Mouse (Mus musculus): Measurements from ENCODE around the gene H3f3a. TPM values are rescaled to one million over a fixed set of nuclear protein-coding genes. Genes with fewer than 3 reads are reported as not detected.

The H3f3a gene
- polyA plus RNA-seq, 1 experiment from 2014 or later: 1,774 TPM

DNA sequence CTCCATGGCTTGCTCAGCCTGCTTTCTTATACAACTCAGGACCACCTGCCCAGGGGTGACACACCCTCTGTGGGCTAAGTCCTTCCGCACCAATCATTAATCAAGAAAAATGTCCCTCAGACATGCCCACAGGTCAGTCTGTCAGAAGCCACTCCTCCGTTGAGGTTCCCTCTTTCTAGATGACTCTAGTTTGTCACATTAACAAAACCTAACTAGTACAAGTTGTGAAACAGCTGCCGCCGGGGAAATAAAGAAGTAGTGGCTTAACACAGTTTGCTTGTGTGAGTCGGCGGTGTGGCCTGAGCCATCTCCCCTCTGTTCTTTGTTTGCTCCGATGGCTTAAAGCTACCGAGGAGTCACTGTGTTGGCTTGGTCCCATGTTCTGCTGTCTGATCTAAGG is 51.1 kb downstream of the H3f3a start:
- H3K27ac ChIP-seq (ENCODE audit: low read length): no peak overlapping the region; the same call in 1 of the 2 replicates
- TF ChIP-seq CTCF (IDR thresholded peaks at IDR 0.05) (no peak), EP300 (IDR thresholded peaks at IDR 0.05) (no peak)
- no peak overlapping the region for H3K9ac ChIP-seq (replicated peaks; ENCODE audit: low read depth)
- no peak overlapping the region for H3K4me3 ChIP-seq (ENCODE audit: low read depth, low read length)
- no peaks in the 10 kb centered on the region for H3K36me3 ChIP-seq (ENCODE audit: insufficient read depth, low read length)
- 0 out of 2 replicates have a peak, but pooled peaks cover 3% of the 10 kb centered on the region for H3K27me3 ChIP-seq (replicated peaks; ENCODE audit: insufficient read depth, low read length)
- WGBS: 64% methylated on average over 8 of the region's 8 CpGs
- H3K9me3 ChIP-seq (ENCODE audit: low read length): no peaks in the 10 kb centered on the region
- H3K4me1 ChIP-seq (ENCODE audit: insufficient read depth, low read depth, low read length): peaks cover 10% of the 10 kb centered on the region; the same call in 1 of the 2 replicates
- DNase-seq (ENCODE audit: low spot score) (no peak), ATAC-seq (peak; percentile 11; the same call in 1 of the 2 replicates)
- H3K4me2 ChIP-seq (replicated peaks; ENCODE audit: low read depth, low read length): no peak overlapping the region

DNA sequence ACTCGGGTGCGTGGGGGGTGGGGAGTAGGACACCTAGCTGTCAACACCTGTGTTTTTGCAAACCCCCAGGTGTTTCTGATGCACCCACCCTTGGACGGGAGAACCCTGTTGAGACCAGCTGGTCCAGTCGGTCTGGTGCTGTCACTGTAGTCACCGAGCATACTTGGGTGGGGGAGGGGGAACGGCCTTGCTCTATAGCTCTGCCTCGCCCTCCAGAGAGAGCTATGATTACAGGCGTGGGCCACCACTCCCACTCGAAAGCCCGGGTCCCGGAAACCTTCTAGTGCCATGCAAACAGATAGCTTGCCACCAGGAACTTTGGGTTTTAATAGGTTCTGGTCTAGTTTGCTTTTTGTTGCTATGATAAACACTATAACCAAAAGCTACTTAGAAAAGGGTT is 51.6 kb downstream of the H3f3a start:
- 55% methylated on average over 11 of the region's 11 CpGs for WGBS
- Histone ChIP-seq H3K9ac (replicated peaks; ENCODE audit: low read depth) (no peak overlapping the region), H3K36me3 (ENCODE audit: insufficient read depth, low read length) (no peaks in the 10 kb centered on the region), H3K4me2 (replicated peaks; ENCODE audit: low read depth, low read length) (no peak overlapping the region), H3K4me1 (ENCODE audit: insufficient read depth, low read depth, low read length) (peaks cover 6% of the 10 kb centered on the region; the same call in 1 of the 2 replicates), H3K4me3 (ENCODE audit: low read depth, low read length) (no peak overlapping the region), H3K27me3 (replicated peaks; ENCODE audit: insufficient read depth, low read length) (0 out of 2 replicates have a peak, but pooled peaks cover 3% of the 10 kb centered on the region), H3K27ac (ENCODE audit: low read length) (no peak overlapping the region), H3K9me3 (ENCODE audit: low read length) (no peaks in the 10 kb centered on the region)
- TF ChIP-seq EP300 (IDR thresholded peaks at IDR 0.05): no peak
- TF ChIP-seq CTCF (IDR thresholded peaks at IDR 0.05): no peak
- peak; percentile 44 for DNase-seq (ENCODE audit: low spot score)
- ATAC-seq: peak; percentile 60

DNA sequence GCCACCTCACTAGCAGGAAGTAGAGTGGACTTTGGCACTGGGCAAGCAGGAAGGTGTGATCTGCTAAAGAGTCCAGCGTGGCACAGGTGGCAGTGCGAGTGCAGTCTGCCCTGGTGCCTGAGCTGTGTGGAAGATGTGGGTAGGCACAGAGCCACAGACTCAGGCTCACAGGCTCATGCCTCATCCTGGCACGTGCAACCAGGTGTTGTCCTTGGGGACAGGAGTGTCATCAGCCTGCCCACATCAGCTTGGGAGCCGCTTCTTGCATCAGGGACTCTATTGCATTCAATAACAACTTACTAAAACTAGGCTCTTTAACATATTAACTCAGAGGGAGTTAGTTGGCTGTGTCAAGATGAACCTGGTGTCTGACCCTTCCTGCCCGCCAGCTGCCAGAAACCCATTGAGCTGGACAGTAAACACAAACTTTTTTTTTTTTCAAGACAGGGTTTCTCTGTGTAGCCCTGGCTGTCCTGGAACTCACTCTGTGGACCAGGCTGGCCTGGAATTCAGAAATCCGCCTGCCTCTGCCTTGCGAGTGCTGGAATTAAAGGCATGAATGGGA is 55.7 kb downstream of the H3f3a start:
- no peak overlapping the region for H3K27ac ChIP-seq (ENCODE audit: low read length)
- no peaks in the 10 kb centered on the region for H3K4me1 ChIP-seq (ENCODE audit: insufficient read depth, low read depth, low read length)
- H3K9ac ChIP-seq (replicated peaks; ENCODE audit: low read depth): no peak overlapping the region
- no peak overlapping the region for H3K4me3 ChIP-seq (ENCODE audit: low read depth, low read length)
- H3K4me2 ChIP-seq (replicated peaks; ENCODE audit: low read depth, low read length): no peak overlapping the region
- no peak for TF ChIP-seq EP300 (IDR thresholded peaks at IDR 0.05)
- no peak for TF ChIP-seq CTCF (IDR thresholded peaks at IDR 0.05)
- WGBS: 80% methylated on average over 7 of the region's 7 CpGs
- H3K27me3 ChIP-seq (replicated peaks; ENCODE audit: insufficient read depth, low read length): no peaks in the 10 kb centered on the region
- H3K36me3 ChIP-seq (ENCODE audit: insufficient read depth, low read length): peaks cover 7% of the 10 kb centered on the region; the same call in 1 of the 2 replicates
- ATAC-seq (no peak), DNase-seq (ENCODE audit: low spot score) (no peak)
- no peaks in the 10 kb centered on the region for H3K9me3 ChIP-seq (ENCODE audit: low read length)

DNA sequence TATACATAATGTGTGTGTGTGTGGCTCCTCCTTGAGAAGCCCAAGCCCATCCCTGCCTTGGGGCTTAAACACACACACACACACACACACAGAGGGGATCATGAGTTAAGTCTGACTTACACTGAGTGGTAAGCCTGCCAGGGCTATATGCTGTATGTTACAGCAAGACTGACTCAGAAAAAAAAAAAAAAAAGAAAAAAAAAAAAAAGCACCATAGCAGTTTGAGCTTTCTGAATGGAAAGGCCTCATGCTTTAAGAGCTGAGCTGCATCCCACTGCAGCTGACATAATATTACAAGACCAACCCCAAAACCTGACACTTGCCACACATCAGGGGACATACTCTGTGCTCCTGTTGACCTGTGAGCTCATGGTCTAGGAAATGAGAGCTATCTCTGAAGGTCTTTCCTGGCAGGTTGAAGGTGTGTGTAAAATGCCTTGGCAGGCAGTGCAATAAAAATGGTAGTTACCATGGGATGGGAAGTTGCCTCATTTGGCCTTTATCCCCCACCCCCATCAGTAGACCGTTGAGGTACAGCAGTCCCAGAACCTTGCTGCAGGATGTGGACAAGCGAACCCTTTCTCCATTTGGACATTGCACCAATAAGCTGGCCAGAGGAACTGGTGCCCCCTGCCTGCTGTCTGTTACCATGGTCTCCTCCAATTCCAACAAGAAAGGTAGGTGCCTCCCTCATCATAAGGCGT is 56.3 kb downstream of the H3f3a start:
- no peaks in the 10 kb centered on the region for H3K27me3 ChIP-seq (replicated peaks; ENCODE audit: insufficient read depth, low read length)
- DNase-seq (ENCODE audit: low spot score) (no peak), ATAC-seq (no peak)
- peaks cover 12% of the 10 kb centered on the region for H3K36me3 ChIP-seq (ENCODE audit: insufficient read depth, low read length)
- H3K9ac ChIP-seq (replicated peaks; ENCODE audit: low read depth): no peak overlapping the region
- no peaks in the 10 kb centered on the region for H3K4me1 ChIP-seq (ENCODE audit: insufficient read depth, low read depth, low read length)
- H3K9me3 ChIP-seq (ENCODE audit: low read length): no peaks in the 10 kb centered on the region
- no peak overlapping the region for H3K27ac ChIP-seq (ENCODE audit: low read length)
- WGBS: 92% methylated on average over 3 of the region's 3 CpGs
- H3K4me2 ChIP-seq (replicated peaks; ENCODE audit: low read depth, low read length): no peak overlapping the region
- TF ChIP-seq EP300 (IDR thresholded peaks at IDR 0.05) (no peak), CTCF (IDR thresholded peaks at IDR 0.05) (peak; percentile 23; the same call in 1 of the 2 replicates)
- H3K4me3 ChIP-seq (ENCODE audit: low read depth, low read length): no peak overlapping the region

DNA sequence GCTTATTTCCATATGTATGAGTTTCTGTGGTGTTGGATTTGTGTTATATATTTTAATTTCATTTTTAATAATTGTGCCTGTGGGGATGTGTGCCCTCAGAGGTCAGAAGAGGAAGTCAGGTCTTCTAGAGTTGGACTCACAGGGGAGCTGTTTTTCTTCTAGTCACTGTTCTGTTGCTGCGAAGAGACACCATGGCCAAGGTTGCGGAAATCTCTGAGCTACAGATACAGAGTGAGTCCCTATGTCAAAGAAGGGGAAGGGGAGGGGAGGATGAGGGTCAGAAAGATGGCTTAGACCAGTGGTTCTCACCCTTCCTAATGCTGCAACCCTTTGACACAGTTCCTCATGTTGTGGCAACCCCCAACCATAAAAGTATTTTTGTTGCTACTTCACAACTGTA is 57.0 kb downstream of the H3f3a start:
- Histone ChIP-seq H3K4me3 (ENCODE audit: low read depth, low read length) (no peak overlapping the region), H3K9me3 (ENCODE audit: low read length) (no peaks in the 10 kb centered on the region), H3K27me3 (replicated peaks; ENCODE audit: insufficient read depth, low read length) (no peaks in the 10 kb centered on the region), H3K36me3 (ENCODE audit: insufficient read depth, low read length) (peaks cover 17% of the 10 kb centered on the region), H3K4me2 (replicated peaks; ENCODE audit: low read depth, low read length) (no peak overlapping the region), H3K4me1 (ENCODE audit: insufficient read depth, low read depth, low read length) (no peaks in the 10 kb centered on the region), H3K27ac (ENCODE audit: low read length) (no peak overlapping the region), H3K9ac (replicated peaks; ENCODE audit: low read depth) (no peak overlapping the region)
- TF ChIP-seq EP300 (IDR thresholded peaks at IDR 0.05) (no peak), CTCF (IDR thresholded peaks at IDR 0.05) (no peak)
- WGBS: 85% methylated on average over 2 of the region's 2 CpGs
- DNase-seq (ENCODE audit: low spot score) (no peak), ATAC-seq (no peak)

DNA sequence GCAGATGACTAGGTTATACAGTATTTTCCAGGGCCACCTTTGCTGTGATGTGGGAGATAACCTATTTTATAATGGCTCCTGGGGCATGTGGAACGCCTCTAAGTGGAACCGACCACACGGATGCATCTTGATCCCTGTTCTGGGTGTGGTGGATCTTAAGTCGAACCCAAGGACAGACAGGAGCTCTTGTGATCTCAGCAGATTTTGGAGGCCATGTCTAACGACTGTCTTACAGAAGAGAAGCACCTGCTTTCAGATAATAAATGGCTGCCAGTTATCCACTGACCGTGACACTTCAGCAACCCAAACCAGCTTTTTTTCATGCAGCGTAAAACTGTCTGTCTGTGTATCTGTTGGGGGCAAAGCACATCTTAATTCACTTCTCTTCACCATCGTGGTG is 59.4 kb downstream of the H3f3a start:
- Histone ChIP-seq H3K4me2 (replicated peaks; ENCODE audit: low read depth, low read length) (no peak overlapping the region), H3K27ac (ENCODE audit: low read length) (no peak overlapping the region), H3K9me3 (ENCODE audit: low read length) (no peaks in the 10 kb centered on the region), H3K9ac (replicated peaks; ENCODE audit: low read depth) (no peak overlapping the region), H3K27me3 (replicated peaks; ENCODE audit: insufficient read depth, low read length) (no peaks in the 10 kb centered on the region), H3K4me3 (ENCODE audit: low read depth, low read length) (no peak overlapping the region), H3K4me1 (ENCODE audit: insufficient read depth, low read depth, low read length) (no peaks in the 10 kb centered on the region), H3K36me3 (ENCODE audit: insufficient read depth, low read length) (peaks cover 18% of the 10 kb centered on the region)
- ATAC-seq (no peak), DNase-seq (ENCODE audit: low spot score) (no peak)
- WGBS: 84% methylated on average over 8 of the region's 8 CpGs
- TF ChIP-seq EP300 (IDR thresholded peaks at IDR 0.05) (no peak), CTCF (IDR thresholded peaks at IDR 0.05) (no peak)

Data from lung, postnatal 0 days (tissue).